Mouse (Mus musculus): ENCODE data around the gene Gpr85.
"Not testable (repeated sequence)": the region's sequence is repeated elsewhere in the genome, so short reads cannot be mapped to it uniquely, and the experiment has no call there.

The Gpr85 gene

DNA sequence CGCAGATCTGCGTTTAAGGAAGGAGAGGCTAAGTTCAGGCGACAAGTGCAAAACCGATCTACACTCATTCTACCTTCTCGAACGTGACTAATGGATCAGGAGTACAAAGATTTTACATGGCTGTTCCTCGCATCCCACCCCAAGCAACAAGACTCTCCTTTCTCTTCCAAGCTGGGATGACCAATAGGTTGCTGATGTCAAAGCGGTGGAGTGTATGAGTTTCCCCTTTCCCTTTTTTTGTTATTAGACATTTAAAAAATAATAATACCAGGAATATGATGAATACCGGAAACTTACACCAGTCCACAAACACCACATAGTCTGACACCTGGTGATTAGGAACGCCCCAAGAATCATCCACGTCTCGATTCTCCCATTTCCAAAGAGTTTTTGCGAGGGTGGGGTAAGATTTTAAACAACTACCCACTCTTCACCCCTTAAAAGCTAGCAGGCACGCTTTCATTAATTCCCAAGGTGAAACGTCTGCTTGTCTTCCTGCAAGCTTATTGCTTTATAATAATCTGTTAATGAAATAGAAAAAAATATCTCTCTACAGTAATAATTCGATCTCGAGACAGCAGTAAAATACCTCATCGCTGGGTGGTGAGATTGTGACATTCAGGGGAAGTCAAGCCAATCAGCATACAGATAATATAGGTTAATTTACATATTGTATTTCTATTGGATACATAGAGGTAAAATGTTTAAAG lies at the start of gene Gpr85:
Gene Gpr85, minus strand, starts transcription at position 598 of the 710 bp plus-strand sequence.
- in situ Hi-C loops (cut with MboI; ENCODE audit: low pct_unique_long_range_greater_than_20kb in 1 of 2, low sequenced_read_pairs in 2 of 2, unreplicated experiment in 1 of 2): no loop called here

DNA sequence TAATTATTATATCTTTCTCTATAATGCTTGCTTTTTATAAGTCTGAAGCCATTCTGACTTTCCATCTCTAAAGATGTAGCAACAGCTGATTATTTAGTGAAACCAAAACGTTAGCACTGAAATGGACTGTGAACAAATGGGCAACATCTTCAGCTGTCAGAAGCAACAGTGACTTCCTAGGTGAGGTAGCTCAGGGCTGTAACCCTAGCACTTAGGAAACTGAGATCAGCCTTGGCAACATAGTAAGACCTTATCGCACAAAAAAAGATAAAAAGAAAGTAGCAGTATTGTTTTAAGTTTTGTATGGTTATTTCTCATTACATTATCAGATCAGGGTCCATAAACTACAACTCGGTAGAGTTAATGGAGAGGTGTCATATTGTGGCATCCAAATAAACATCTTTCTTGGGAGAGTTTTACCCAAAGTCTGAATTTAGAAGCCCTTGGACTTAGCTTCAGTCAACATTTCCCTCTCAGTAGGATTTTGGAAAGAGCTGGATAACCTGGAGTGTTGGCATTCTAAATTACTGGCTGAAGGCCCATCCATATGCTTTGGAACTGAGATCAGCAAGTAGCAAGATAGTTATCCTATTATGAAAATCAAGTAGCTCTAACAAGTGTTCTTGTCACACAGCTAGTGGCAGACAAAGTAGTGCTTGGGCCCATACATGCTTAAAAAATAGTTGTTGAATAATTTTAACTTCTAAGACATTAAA lies 45.3 kb upstream of the Gpr85 start:
- in situ Hi-C loops (cut with MboI; ENCODE audit: low pct_unique_long_range_greater_than_20kb in 1 of 2, low sequenced_read_pairs in 2 of 2, unreplicated experiment in 1 of 2): no loop called here

DNA sequence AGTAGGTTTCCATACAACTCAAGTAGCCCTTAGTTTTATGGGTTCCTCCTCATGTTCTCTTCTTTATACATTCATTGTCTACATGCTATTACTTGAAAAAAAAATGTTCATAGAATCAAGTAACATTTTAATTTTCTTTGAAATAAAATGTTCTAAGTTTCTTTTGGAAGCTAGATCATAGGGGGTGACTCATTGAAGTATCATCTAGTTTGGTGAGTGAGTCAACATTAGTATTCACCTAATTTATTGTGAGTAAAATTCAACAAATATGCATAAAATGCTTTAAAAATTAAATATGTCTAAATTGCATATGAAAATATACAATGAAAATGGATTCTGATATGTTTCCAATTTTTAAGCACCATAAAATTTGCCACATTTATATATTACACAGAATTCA lies 43.2 kb upstream of the Gpr85 start:
- in situ Hi-C loops (cut with MboI; ENCODE audit: low pct_unique_long_range_greater_than_20kb in 1 of 2, low sequenced_read_pairs in 2 of 2, unreplicated experiment in 1 of 2): no loop called here

DNA sequence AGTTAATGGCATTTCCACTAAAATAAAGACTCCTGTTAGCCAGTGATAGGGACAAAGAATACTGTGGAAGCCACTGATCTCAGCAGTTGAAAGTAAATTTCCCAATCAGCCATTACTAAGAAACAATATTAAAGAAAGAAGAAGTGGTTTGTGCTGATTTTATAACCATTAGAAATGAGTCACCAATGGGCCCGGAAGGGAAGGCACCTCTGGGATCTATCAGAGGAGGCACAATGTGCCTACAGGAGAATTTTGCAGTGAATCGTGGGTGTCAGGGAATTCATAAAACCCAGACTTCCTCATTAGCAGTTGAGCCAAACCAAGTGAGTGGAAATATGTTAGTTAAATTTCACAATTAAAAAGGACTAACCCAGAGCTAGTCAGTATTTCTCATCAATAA lies 34.2 kb upstream of the Gpr85 start:
- in situ Hi-C loops (cut with MboI; ENCODE audit: low pct_unique_long_range_greater_than_20kb in 1 of 2, low sequenced_read_pairs in 2 of 2, unreplicated experiment in 1 of 2): no loop called here

DNA sequence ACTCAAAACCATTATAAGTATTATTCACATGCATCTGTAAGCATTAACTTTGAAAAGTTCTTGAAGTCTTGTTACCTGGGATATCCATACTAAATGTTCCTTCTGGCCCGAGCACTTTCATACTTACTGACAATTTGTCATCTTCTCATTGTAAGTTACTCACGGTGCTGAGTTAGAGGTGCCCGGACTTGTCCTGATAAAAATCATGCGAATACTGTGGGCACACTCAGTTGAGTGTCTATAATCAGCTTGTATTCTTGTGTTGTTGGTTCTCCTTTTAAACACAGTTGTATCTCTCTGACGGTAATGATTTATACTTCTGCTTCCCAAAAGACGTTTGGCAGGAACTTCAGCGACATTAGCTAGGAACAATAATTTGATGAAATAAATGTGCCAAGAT lies 32.3 kb upstream of the Gpr85 start:
- in situ Hi-C loops (cut with MboI; ENCODE audit: low pct_unique_long_range_greater_than_20kb in 1 of 2, low sequenced_read_pairs in 2 of 2, unreplicated experiment in 1 of 2): no loop called here

DNA sequence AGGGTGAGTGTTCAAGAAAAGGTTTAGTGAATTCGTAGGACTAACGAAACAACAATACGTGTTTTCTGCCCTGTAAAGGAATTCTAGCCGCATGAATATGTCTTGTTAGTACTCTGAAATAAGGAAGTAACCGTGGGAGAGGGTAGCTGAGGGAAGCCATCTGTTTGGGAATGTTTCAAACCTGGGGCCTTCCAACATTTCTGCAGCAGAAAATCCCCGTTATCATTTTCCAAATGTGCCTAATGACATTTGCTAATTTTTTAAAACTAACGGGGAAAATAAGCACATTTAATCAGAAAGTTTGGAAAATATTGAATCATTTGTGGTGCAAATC lies 31.9 kb upstream of the Gpr85 start:
- in situ Hi-C loops (cut with MboI; ENCODE audit: low pct_unique_long_range_greater_than_20kb in 1 of 2, low sequenced_read_pairs in 2 of 2, unreplicated experiment in 1 of 2): no loop called here

DNA sequence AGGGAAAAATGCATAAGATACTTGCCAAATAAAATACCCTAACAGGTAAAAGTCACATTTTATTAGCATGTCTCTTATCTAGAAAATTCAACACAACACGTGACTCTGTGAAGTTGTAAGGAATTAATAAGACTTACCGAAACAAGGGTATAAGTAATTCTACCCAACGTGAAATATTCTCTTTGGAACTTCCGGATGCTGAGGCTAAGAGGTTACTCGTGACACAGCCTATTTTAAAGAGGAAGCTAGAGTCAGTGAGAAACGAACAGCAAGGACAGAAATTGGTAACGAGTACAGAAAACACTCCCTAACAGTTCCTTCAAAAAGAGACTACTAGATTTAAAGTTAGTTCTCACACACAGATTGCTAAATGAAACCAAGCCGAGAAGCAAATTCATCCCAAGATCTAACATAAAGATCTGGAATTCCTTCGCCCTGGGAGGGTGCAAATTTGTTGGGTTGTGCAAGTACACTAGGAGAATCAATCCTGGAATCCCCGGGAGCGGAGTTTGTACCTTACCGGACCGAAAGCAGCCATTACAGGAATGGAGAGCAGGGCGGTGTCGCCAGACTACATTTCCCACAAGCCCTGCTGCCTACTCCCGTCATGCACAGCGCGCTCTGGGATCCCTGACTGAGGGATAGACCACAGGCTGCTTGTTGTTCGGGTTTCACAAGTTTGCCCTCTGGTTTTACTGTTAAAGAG lies 31.3 kb upstream of the Gpr85 start, which contains the start of gene 2610001J05Rik:
Gene 2610001J05Rik, minus strand, starts transcription at position 600 of the 706 bp plus-strand sequence.
- in situ Hi-C loops (cut with MboI; ENCODE audit: low pct_unique_long_range_greater_than_20kb in 1 of 2, low sequenced_read_pairs in 2 of 2, unreplicated experiment in 1 of 2): no loop called here

DNA sequence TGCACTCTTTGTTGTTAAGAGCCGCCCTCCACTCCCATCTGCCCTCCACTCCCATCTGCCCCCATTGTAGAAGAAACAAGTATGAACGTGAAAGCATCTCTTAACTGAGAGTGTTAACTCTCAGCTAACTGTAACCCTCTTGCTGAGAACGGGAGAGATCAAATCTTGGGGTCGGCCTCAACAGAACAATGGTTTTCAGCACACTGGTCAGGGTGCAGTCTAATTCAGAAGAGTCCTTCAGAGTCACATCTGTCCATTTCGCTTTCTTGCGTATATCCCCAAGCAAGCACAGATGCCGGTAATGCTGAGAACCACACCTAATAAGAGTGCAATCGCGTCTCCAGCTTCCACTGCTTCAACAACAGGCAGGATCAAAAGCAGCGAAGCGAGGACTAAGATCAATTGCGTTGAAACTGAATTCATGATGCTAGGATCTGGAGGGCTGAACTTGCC lies 30.6 kb upstream of the Gpr85 start:
- in situ Hi-C loops (cut with MboI; ENCODE audit: low pct_unique_long_range_greater_than_20kb in 1 of 2, low sequenced_read_pairs in 2 of 2, unreplicated experiment in 1 of 2): no loop called here

DNA sequence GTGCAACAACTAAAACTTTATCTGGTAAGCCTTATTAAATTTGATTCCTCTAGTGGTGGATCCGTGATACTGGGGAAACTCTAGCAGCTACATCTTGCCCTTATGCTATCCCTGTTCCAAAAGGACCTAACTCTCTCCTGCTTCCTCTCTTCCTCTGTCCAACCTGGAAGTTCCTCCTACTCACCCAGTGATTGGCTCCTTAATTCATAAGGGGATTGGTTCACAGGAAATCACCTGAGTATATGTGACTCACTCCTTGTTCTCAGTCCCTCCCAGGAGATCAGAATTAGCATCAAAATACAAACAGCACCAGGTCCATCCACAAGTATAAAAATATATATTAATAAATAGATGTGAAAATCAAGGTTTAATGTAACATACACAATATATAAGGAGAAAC lies 20.9 kb upstream of the Gpr85 start:
- in situ Hi-C loops (cut with MboI; ENCODE audit: low pct_unique_long_range_greater_than_20kb in 1 of 2, low sequenced_read_pairs in 2 of 2, unreplicated experiment in 1 of 2): no loop called here

DNA sequence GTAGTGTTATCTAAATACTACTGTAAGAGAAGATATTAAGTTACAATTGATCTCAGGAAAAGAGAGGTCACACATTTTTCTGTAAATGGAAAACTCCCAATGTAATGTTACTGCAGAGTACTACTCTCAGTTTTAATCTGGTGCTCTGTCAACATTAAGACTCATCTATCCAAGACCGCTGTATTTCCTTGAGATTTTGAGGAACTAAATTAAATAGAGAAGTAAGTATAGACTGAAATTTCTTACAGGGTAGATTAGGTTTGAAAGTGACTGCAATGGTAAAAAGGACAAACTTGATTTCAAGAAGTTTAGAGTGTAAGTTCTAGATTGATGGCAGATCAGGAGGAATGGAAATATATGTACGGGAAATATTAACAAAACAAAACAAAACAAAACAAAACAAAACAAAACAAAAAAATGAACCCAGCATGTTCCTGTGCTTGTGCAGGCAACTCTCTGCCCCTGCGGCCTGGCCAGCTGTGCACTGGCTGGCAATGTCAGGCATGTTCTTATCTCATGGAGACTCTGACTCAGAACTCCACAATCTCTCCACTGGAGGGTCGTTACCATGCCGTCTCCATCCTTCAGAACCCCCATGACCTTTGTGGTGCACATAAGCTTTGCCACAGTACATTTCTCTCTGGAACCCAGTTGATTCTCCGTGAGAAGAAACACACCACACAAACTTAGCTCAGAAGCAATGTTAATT lies 20.3 kb upstream of the Gpr85 start:
- in situ Hi-C loops (cut with MboI; ENCODE audit: low pct_unique_long_range_greater_than_20kb in 1 of 2, low sequenced_read_pairs in 2 of 2, unreplicated experiment in 1 of 2): no loop called here

DNA sequence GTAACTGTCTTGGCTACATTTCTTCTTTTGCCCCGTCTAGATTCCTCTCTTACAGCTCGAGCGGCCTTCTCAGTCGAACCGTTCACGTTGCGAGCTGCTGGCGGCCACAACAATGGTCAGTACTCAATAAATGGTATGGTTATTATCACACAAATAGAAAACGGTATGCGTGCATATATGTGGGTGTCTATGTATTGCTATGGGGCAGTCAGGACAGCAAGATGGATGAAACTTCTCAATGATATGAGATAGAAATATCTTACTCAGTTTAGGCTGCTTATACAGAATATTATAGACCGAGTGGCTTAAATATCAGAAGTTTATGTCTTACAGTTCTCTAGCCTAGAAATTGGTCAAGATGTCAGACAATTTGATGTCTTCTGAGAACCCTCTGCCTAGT lies 14.5 kb upstream of the Gpr85 start:
- in situ Hi-C loops (cut with MboI; ENCODE audit: low pct_unique_long_range_greater_than_20kb in 1 of 2, low sequenced_read_pairs in 2 of 2, unreplicated experiment in 1 of 2): no loop called here

DNA sequence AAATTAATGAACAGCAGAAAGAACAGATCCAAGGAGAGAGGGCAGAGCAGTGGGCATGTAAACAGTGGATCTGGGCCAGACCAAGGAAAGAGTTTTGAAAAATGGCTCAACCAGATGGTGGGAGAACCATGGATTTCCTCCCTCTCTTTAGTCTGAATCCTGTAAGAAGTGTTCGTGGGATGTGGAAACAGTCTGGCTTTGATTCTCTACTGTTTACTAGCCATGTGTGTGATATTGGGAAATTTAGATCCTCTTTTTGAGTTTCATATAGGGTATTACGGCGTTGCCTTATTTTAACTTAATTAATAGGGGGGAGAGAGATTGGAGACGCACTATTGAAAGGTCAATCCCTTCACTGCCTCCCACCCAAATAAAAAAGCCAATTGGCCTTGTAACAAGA lies 13.5 kb upstream of the Gpr85 start:
- in situ Hi-C loops (cut with MboI; ENCODE audit: low pct_unique_long_range_greater_than_20kb in 1 of 2, low sequenced_read_pairs in 2 of 2, unreplicated experiment in 1 of 2): no loop called here

DNA sequence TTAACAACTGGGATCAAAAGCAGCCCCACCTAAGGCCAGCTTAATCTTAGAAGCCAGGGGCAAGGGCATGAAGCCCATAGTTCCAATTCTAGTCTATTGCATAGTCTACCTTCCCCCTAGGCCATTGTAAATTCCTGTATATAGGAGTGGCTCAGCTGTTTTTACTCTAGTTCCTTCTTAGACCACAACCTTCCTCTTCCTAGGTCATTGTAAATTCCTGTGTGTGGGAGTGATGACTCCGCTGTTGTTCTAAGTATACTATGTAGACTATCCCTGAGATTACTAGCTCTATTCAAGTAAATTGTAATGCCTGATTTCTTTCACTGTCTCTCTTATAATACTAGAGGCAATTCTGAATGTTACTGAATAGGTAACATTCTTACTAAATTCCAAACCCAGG lies 6.3 kb upstream of the Gpr85 start:
- in situ Hi-C loops (cut with MboI; ENCODE audit: low pct_unique_long_range_greater_than_20kb in 1 of 2, low sequenced_read_pairs in 2 of 2, unreplicated experiment in 1 of 2): not testable (repeated sequence)

DNA sequence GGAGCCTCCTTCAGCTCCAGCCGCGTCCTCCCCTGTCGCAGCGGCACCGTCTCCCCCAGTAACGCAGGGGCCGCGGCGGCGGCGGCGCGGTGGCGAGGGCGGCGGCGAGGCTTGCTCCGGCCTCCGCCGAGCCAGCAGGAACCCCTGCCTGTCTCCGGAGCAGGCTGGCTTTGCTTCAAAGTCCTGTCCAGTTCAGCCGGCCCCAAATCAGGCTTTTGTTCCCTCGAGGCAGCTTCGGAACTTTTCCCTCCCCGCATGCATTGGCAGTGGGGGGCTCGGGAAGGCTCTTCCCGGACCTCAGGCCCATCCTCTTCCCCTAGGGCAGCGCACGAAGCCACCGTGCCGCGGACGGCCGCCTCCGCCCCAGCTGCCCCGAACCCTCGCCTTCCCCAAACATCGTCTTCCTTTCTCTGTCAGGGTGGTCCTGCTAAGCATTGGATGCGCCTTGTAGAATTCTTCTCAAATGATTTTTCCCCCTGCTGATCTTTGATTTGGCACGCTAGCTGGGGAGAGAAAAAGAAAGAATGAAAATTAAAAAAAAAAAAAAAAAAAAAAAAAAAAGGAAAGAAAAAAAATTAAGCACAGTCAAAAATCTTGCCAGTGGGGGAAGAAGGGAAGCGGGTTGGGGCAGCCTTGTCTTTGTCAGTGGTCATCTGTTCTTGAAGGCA lies 931 bp downstream of the Gpr85 start:
- in situ Hi-C loops (cut with MboI; ENCODE audit: low pct_unique_long_range_greater_than_20kb in 1 of 2, low sequenced_read_pairs in 2 of 2, unreplicated experiment in 1 of 2): no loop called here

DNA sequence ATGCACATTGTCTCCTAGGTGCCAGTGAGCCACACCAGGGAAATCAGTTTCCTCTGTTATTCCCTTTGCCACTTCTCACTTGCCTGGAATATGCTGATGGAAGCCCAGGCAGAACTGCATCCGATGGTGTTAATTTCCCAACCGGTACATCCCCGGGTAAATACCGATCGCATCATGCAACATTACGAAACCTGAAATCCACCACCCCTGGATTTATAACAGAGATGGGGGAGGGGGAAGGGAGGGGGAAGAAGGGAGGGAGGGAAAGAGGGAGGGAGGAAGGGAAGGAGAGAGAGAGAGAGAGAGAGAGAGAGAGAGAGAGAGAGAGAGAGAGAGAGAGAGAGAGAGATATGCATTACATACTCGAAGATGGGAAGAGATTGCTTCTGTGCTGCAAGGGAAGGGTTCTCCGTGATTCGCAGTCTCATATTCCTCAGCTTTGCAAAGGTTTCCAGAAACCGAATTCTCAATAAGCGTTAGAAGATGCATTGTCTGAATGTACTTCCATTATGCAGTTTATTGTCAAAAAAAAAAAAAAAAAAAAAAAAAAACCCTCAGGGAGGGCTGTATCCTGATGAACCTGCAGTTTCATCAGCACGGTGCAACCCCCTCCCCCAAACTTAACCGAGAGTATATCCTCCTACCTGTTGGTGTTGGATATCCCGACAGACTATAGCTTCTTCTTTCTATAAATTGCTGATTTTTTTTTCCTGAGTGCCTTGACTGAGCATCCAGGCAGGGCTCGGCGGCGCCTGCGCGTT lies 1.6 kb downstream of the Gpr85 start:
- in situ Hi-C loops (cut with MboI; ENCODE audit: low pct_unique_long_range_greater_than_20kb in 1 of 2, low sequenced_read_pairs in 2 of 2, unreplicated experiment in 1 of 2): no loop called here

DNA sequence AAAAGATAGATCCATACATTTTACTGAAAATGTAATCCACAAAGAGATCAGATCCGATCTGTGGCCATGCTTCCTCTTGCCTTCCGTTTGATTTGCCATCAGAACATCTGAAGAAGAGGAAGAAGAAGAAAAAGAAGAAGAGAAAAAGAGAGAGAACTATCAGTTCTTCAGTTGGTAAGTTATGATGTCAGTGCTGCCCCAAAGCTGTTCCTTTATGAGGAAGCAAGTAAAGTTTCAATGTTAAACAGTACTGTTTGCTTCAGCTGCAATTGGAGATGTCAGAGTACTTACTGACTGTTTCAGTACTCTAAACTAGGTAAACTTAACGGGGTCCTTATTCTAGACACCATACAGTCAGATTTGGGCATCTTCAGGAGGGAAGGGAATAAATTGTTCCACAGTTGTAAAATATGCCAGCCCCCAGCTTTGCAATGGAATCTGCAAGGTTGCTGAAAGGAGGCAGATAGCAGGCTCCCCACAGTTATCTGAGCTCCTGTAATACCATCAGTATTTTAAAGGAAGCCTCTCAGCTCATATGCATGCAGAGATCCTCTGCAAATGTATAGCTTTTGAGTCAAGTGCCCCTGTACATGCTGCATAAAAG lies 2.7 kb downstream of the Gpr85 start:
- in situ Hi-C loops (cut with MboI; ENCODE audit: low pct_unique_long_range_greater_than_20kb in 1 of 2, low sequenced_read_pairs in 2 of 2, unreplicated experiment in 1 of 2): no loop called here

Data from mouse embryonic stem cell (cell line).